Mouse (Mus musculus): ENCODE results near the gene Rtbdn. TPM values are rescaled to one million over a fixed set of nuclear protein-coding genes. Genes with fewer than 3 reads are reported as not detected.

The Rtbdn gene
- polyA plus RNA-seq, 3 experiments from 2014 or later = 0.28 TPM; not detected in 2

DNA sequence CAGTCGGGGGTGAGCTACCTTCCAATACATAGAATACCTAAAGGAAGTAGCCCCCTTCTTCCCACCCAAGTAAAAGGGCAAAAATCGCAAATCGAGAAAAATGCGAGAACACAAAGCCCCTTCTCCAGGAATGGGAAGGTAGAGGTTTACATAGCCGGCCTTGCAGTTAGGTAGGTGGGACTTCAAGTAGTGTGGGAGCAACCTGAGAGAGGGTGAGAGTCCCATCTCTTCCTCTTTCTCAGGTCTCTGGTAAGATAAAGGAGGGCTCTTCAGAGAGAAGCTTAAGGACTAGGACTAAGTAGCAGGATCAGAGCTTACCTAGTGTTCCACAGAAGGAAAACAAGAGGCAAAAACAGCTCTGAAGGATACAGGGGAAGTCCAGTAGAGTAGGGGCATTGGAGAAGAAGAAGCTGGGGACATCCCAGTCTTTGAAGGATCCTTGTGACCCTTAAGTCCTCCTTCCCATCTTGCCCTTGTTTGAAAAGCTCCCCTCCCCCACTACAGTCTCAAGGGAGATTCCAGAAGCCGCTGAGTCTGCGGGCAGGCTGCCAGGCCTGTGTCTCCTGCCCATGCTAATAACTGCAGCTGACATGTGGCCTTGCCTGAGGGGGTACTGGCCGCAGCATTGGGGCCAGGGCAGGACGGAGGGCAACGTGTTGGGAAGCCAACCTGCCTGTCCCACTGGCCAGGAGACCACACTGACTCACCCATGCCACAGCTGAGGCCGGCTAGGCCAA lies 34.0 kb downstream of the Rtbdn start:
- ATAC-seq = no peak

DNA sequence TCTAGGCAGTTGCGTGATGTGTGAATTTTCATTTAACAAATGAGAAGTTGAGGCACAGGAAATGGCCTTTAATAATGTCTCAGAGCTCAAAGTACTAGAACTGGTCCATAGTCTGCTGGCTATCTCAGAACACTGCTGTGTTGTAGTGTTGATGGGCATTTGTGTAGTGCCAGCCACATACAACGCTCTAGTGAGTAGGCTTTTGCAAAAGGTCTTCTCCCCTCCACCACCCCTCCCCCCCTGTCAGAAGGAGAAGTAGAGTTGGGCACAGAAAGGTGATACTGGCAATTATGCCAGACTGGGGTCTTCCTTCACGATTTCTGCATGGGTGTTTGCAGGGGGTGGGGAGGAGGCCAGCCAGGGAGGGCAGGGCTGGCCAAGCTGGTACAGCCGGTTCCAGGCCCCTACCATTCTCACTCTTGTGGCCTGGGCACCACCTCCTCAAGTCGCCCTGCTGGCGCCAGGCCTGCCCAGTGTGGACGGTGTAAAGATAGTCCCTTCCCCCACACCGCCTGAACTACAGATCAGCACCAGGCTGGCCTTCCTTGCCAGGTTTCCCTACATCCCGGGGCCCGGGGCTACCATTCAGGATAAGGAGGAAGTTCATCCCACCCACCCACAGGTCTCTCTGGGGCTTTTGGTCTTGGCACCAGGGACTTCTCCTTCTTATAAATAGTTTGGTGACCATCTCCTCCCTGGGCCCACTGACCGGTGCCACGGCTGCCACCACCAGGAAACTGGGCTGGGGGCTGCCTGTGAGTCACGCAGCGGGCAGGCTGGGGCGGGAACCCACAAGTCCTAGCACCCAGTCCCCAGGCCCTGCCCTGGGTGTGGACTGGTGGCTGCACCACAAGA lies 35.1 kb downstream of the Rtbdn start:
- no peak for ATAC-seq

DNA sequence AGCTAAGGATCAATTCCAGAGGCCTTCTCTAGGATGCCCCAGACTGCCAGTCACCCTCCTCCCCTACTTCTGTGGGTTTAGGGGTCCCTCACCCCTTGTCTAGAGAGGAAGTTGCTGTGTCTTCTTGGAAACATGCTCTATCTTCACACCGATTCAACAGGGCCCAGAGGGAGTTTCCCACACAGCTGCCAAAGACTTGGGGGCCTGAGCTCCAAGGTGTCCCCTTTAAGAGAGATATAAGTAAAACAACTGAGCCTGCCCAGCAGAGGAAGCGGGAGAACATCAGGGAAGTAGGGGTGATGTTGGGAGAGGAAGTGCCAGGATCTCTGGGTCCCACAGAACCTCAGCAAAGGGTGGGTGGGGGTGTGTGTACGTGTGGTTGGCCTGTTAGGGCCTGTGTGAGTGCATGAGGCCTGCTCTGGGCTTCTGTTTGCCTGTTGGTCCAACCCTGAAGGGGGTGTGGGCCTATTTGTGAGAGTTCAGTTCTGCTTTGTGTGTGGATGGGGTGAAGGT lies 35.8 kb downstream of the Rtbdn start:
- ATAC-seq = no peak

DNA sequence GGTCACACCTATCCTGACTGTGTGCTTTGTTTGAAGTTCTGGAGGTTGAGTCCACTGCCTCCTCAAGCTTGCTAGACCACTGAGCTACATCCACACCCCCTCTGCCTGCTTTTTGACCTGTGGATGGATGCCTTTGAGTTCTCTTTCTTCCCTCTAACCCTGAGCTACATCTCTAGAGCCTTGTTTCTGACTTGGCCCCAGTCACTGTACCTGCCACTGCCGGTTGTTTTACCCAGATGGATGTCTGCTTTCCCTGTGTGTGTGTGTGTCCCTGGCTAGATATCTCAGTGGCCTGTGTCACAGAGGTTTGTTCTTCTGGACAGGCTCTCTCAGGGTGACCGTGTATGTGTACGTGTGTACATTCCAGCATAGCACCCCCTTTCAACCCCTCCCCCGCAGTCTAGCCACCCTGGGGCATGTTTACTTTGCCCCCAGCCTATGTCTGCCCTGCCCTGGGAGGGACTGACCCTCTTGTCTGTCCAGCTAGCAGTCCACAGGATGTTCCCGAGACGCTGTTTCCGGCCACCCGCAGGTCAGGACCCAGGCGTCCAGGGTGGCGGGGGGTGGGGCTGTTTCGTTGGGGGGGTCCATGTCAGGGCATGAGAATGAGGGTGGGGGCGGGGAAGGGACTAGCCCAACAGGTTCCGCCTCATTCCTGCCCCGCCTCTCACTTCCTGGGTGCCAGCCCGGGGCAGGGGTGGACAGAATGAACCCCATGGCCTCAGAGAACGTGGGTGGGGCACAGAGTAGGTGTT lies 37.7 kb downstream of the Rtbdn start:
- ATAC-seq = no peak

GRCm38 (mm10) chr8:84985049-84985683 lies 38.4 kb downstream of the Rtbdn start:
- no peak for ATAC-seq

GRCm38 (mm10) chr8:84985684-84986378 lies 39.0 kb downstream of the Rtbdn start:
- peak; percentile 73 for ATAC-seq

DNA sequence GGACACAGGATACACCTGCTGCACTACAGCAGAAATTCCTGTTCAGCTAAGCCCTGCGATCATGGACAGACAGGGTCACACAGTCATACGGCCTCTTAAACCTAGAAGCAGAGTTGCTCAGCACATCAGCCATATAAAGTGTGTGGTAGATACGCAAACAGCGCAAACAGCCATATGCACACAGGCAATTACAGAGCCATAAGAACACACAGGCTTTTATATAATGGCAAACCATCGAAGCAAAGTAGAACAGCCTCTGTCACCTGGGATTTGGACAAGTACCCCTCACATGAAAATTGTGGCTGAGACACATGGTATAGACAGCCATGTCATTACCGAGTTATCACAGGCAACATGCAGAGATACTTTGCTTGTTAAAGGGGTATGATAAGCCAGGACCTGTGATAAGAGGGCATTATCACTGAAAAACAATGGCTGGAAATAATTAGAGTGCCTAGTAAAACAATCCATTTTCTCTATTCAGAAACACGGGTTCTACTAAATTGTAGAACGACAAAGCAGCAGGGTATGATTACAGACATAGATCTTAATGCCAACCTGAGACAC lies 39.7 kb downstream of the Rtbdn start:
- ATAC-seq = no peak

DNA sequence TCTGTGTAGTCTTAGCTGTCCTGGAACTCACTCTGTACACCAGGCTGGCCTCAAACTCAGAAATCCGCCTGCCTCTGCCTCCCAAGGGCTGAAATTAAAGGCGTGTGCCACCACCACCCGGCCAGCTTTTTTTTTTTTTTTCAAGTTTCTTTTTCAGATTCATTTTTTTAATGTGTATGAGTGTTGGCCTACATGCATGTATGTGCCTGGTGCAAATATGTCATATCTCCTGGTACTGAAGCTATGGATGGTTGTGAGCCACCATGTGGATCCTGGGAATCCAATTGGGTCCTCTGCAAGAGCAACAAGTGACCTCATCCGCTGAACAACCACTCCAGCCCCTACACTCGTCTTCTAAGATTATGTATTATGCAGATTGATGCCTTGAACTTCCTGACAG lies 40.6 kb downstream of the Rtbdn start:
- no peak for ATAC-seq

DNA sequence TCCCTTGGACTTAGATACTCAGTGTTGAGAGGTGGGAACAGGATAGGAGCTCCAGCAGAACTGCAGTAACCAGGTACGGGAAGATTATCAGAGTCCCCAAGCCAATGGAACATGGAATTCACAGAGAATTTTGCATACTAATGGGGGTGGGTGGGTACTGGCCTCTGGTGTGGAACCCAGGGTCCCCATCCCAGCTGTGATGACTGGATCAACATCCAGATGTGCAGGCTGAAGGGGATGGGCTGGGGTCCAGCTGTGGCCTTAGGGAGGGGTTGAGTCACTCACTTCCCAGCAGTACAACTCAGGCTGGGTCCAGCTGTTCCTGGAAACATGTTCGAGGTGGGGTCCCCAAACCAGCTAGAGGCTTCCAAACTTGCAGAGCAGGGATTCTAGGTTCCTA lies 41.1 kb downstream of the Rtbdn start:
- no peak for ATAC-seq

DNA sequence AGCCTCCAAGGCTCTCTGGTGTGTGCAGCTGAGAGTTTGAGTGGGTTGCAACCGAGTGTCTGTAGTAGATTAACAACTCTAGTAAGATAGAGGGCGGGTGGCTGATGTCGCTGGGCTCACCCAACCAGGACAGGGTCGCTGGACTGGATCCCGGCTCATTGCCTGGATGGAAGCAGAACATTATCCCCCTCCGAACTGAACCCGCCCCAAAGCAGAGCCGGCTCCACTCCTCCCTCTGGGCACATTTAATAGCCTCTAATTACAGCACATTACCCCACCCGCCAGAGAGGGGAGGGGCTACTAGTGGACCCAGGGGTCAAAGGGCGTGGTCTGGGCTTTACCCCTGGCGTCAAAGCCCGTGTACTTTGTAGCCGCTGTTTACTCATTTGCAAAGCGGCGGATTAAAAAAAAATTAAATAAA lies 42.5 kb downstream of the Rtbdn start:
- no peak for ATAC-seq

DNA sequence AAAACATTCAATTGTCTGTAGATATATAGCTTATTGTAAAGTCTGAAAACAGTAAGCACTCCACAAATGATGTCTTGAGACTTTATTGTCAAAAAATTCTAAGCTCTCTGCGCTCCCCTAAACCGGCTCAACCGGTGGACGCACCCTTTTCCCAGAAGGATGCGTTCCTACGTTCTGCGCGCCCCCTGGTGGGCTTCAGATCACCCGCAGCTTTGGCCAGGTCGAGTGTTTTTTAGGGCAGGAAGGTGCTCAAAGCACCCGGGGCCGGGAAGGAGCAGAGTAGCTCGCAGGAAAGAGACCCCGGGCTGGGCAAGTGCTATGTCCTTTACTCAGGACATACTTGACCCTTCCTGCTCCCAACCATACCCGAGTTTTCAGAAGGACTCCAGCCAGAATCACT lies 43.0 kb downstream of the Rtbdn start:
- no peak for ATAC-seq

DNA sequence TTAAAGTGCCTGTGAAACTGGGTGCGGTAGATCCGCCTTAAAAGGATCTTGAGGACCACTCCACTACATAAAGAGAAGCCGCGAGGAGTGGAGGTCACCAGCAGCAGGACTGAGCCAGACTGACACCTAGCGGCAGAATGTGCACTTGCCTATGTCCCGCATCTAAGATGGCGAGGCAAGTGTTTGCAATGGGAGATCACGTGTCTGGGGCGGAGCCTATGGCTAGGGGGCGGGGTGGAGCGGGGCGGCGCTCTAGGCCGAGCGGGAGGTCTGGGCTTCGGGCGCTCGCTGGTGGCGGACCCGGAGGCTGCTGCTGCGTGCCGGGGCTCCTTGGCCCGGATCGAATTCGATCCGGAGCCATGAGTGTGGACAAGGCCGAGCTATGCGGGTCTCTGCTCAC lies 43.6 kb downstream of the Rtbdn start, which contains the start of gene Hook2:
TSS of gene Hook2 (plus strand) at position 255 of the 400 bp plus-strand sequence.
- peak; percentile 77 for ATAC-seq

DNA sequence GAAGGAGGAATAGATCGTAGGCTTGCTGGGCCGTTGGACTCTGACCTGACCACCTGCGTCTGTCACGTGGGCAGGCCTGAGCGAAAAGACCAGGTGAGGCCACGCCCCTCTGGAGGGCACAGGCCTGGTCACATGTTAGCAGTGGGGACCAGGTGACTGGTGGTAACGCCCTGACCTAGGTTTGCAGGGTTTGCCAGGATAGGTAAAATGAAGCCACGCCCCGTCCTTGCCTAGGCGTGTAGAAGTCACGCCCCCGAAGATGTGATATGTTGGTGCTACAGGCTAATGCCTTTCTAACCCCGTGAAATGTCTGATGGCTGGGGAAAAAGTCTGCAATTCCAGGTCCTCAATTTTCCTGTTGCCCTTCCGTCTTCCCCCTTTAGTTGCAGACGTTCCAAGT lies 44.0 kb downstream of the Rtbdn start:
- no peak for ATAC-seq

DNA sequence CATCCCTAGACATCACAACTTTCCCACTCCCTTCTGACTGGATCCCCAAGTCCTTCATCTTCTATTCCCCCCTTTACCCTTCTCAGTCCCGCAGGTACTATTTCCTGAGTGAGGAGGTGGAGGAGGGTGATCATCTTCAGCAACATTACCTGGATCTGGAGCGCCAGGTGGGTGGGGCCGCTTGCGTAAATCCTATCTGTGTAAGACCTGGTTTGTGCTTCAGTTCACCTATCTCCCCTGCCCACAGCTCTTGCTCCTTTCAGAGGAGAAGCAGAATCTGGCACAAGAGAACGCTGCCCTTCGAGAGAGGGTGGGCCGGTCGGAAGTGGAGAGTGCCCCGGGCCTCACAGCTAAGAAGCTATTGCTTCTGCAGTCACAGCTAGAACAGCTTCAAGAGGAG lies 47.6 kb downstream of the Rtbdn start:
- no peak for ATAC-seq

- ATAC-seq = no peak
Observed at GRCm38 (mm10) chr8:84995680-84996079, 48.9 kb downstream of the Rtbdn start.

DNA sequence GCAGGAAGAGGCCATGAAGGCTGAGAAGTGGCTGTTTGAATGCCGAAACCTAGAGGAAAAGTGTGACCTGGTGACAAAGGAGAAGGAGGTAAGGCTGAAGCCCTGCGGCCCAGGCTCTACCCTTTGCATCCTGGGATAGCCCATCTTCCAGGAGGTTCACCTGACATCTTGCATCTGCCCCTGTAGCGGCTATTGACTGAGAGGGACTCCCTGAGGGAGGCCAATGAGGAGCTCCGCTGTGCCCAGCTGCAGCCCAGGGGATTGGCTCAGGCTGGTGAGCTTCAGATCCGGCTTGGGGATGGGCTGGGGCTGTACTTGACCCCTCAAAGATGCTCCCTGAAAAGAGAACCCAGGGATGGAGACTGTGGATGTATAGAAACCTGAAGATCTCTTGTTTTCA lies 50.2 kb downstream of the Rtbdn start:
- no peak for ATAC-seq

DNA sequence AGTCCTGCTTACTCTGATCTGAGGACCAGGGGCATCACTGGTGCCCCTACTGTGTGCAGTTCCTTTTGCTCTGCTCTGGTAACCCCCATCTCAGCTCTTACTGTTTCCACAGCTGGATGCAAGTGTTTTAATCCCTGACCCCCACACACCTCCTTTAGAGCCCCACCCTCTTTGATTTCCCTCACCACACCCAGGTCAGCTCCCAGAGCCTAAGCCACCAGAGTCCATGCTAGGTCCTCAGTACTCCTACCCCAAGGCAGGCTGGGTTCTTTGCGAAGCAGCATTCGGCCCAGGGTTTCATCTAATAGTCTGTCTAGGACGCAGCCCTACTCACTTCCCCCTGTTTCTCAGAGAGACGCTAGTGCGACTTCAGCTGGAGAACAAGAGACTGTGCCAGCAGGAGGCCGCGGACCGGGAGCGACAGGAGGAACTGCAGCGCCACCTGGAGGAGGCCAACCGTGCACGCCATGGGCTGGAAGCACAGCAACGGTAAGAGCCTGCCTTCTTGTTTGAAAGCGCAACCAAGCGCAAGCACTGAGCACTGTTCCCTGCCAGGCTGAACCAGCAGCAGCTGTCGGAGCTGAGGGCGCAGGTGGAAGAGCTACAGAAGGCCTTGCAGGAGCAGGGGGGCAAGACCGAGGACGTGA lies 51.0 kb downstream of the Rtbdn start:
- peak; percentile 98 for ATAC-seq
